Mouse (Mus musculus): Measurements from ENCODE around the gene Col4a3. TPM values are rescaled to one million over a fixed set of nuclear protein-coding genes. Genes with fewer than 3 reads are reported as not detected.

Col4a3 gene
- total and polyA plus RNA-seq, 3 experiments = 1.3 to 3.3 (median 1.8) TPM

- 50% methylated on average over 4 of the region's 4 CpGs for WGBS
- Histone ChIP-seq H3K27ac (no peak overlapping the region), H3K9ac (ENCODE audit: low read depth, low read length) (no peak overlapping the region), H3K79me2 (replicated peaks; ENCODE audit: control insufficient read depth, insufficient read depth, low read length) (no peaks in the 10 kb centered on the region), H3K36me3 (ENCODE audit: control insufficient read depth, insufficient read depth, low read length) (no peaks in the 10 kb centered on the region), H3K4me3 (no peak overlapping the region), H3K27me3 (ENCODE audit: control insufficient read depth, insufficient read depth, low read length) (no peaks in the 10 kb centered on the region), H3K4me1 (ENCODE audit: control insufficient read depth, insufficient read depth, low read length) (peaks cover 4% of the 10 kb centered on the region)
- intact Hi-C loops (cut with DNase I) = no loop called here
- DNase-seq = peak in 1 of 2 experiments; percentile 38
- TF ChIP-seq EP300 (IDR thresholded peaks at IDR 0.05; ENCODE audit: insufficient read depth, low read depth, low read length) = no peak
- no peak for TF ChIP-seq POLR2A (IDR thresholded peaks at IDR 0.05; ENCODE audit: insufficient read depth, low read depth, low read length)
- TF ChIP-seq CTCF (IDR thresholded peaks at IDR 0.05) = no peak
Observed at GRCm38 (mm10) chr1:82636321-82636720, 49.6 kb downstream of the Col4a3 start.

- no peak overlapping the region for H3K27ac ChIP-seq
- peak in 1 of 2 experiments; percentile 15 for DNase-seq
- intact Hi-C loops (cut with DNase I) = no loop called here
Observed at GRCm38 (mm10) chr1:82637414-82637813, 50.7 kb downstream of the Col4a3 start.

DNA sequence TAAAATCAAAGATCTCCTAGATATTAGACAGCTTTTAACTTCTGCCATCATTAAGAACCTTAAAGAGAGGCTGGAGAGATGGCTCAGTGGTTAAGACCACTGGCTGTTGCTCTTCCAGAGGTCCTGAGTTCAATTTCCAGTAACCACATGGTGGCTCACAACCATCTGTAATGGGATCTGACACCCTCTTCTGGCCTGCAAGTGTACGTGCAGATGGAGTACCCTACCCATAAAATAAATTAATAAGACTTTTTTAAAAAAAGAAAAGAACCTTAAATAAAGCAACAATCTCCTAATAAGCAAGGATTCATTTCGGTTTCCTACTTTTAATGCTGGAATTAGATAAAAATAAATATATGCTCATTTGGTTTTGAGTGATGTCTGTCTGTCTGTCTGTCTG is 51.7 kb downstream of the Col4a3 start:
- Histone ChIP-seq H3K79me2 (replicated peaks; ENCODE audit: control insufficient read depth, insufficient read depth, low read length) (no peaks in the 10 kb centered on the region), H3K27me3 (ENCODE audit: control insufficient read depth, insufficient read depth, low read length) (no peaks in the 10 kb centered on the region), H3K9ac (ENCODE audit: low read depth, low read length) (no peak overlapping the region), H3K4me1 (ENCODE audit: control insufficient read depth, insufficient read depth, low read length) (peaks cover 4% of the 10 kb centered on the region), H3K27ac (no peak overlapping the region), H3K4me3 (no peak overlapping the region), H3K36me3 (ENCODE audit: control insufficient read depth, insufficient read depth, low read length) (no peaks in the 10 kb centered on the region)
- WGBS = 89% methylated on average over 2 of the region's 2 CpGs
- no peak for TF ChIP-seq EP300 (IDR thresholded peaks at IDR 0.05; ENCODE audit: insufficient read depth, low read depth, low read length)
- TF ChIP-seq CTCF (IDR thresholded peaks at IDR 0.05) = peak; percentile 18; the same call in 1 of the 2 replicates
- no peak for DNase-seq
- intact Hi-C loops (cut with DNase I) = no loop called here

More at GRCm38 (mm10) chr1:82637414-82637813, 50.7 kb downstream of the Col4a3 start:
- peaks cover 4% of the 10 kb centered on the region for H3K4me1 ChIP-seq (ENCODE audit: control insufficient read depth, insufficient read depth, low read length)
- H3K9ac ChIP-seq (ENCODE audit: low read depth, low read length) = no peak overlapping the region
- no peaks in the 10 kb centered on the region for H3K36me3 ChIP-seq (ENCODE audit: control insufficient read depth, insufficient read depth, low read length)
- TF ChIP-seq POLR2A (IDR thresholded peaks at IDR 0.05; ENCODE audit: insufficient read depth, low read depth, low read length) (no peak), EP300 (IDR thresholded peaks at IDR 0.05; ENCODE audit: insufficient read depth, low read depth, low read length) (no peak), CTCF (IDR thresholded peaks at IDR 0.05) (no peak)
- no peaks in the 10 kb centered on the region for H3K79me2 ChIP-seq (replicated peaks; ENCODE audit: control insufficient read depth, insufficient read depth, low read length)
- no peak overlapping the region for H3K4me3 ChIP-seq
- H3K27me3 ChIP-seq (ENCODE audit: control insufficient read depth, insufficient read depth, low read length) = no peaks in the 10 kb centered on the region
- WGBS = 84% methylated on average over 7 of the region's 7 CpGs

- Histone ChIP-seq H3K4me3 (peak overlapping the region; percentile 36), H3K79me2 (replicated peaks; ENCODE audit: control insufficient read depth, insufficient read depth, low read length) (no peaks in the 10 kb centered on the region), H3K9ac (ENCODE audit: low read depth, low read length) (no peak overlapping the region), H3K4me1 (ENCODE audit: control insufficient read depth, insufficient read depth, low read length) (peaks cover 3% of the 10 kb centered on the region; the same call in 1 of the 2 replicates), H3K36me3 (ENCODE audit: control insufficient read depth, insufficient read depth, low read length) (no peaks in the 10 kb centered on the region), H3K27me3 (ENCODE audit: control insufficient read depth, insufficient read depth, low read length) (no peaks in the 10 kb centered on the region), H3K27ac (no peak overlapping the region)
- intact Hi-C loops (cut with DNase I) = loop anchor here (1.0 to 5.0 kb wide), 3 partner anchors 70 to 1331 kb away; no protein-coding TSS in a partner anchor
- WGBS = 36% methylated on average over 18 of the region's 18 CpGs
- DNase-seq = peak; percentile 53 to 83
- TF ChIP-seq POLR2A (IDR thresholded peaks at IDR 0.05; ENCODE audit: insufficient read depth, low read depth, low read length) (no peak), EP300 (IDR thresholded peaks at IDR 0.05; ENCODE audit: insufficient read depth, low read depth, low read length) (peak; percentile 72; the same call in 1 of the 2 replicates)
Observed at GRCm38 (mm10) chr1:82641316-82641987, 54.7 kb downstream of the Col4a3 start.

GRCm38 (mm10) chr1:82647989-82648388 is 61.3 kb downstream of the Col4a3 start:
- no peaks in the 10 kb centered on the region for H3K27me3 ChIP-seq (ENCODE audit: control insufficient read depth, insufficient read depth, low read length)
- no peaks in the 10 kb centered on the region for H3K4me1 ChIP-seq (ENCODE audit: control insufficient read depth, insufficient read depth, low read length)
- peak overlapping the region; percentile 16; the same call in 1 of the 2 replicates for H3K4me3 ChIP-seq
- H3K27ac ChIP-seq = no peak overlapping the region
- TF ChIP-seq CTCF (IDR thresholded peaks at IDR 0.05) = no peak
- TF ChIP-seq EP300 (IDR thresholded peaks at IDR 0.05; ENCODE audit: insufficient read depth, low read depth, low read length) = no peak
- TF ChIP-seq POLR2A (IDR thresholded peaks at IDR 0.05; ENCODE audit: insufficient read depth, low read depth, low read length) = no peak
- WGBS = 9% methylated on average over 10 of the region's 10 CpGs
- H3K79me2 ChIP-seq (replicated peaks; ENCODE audit: control insufficient read depth, insufficient read depth, low read length) = no peaks in the 10 kb centered on the region
- peak in 1 of 2 experiments; percentile 11 for DNase-seq
- intact Hi-C loops (cut with DNase I) = no loop called here
- no peak overlapping the region for H3K9ac ChIP-seq (ENCODE audit: low read depth, low read length)
- no peaks in the 10 kb centered on the region for H3K36me3 ChIP-seq (ENCODE audit: control insufficient read depth, insufficient read depth, low read length)

DNA sequence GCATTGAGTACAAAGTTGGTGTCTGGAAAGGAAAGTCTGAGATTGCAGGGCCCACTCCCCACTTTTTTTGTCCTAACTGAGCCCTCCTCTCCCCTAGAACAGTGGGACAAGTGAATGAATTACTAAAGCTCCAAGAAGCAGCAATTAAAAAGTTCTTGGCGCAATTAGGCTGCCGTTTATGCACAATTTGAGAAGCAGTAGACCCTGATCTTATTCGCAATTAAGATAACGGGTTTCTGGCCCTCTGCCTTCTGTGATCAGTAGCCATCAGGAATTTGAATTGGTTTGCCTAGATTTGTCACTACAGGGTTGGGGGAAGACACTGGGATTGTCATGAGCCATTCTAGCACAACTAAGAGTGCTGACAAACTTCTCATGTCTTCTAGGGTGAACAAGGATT is 64.1 kb downstream of the Col4a3 start:
- no peak for TF ChIP-seq CTCF (IDR thresholded peaks at IDR 0.05)
- TF ChIP-seq POLR2A (IDR thresholded peaks at IDR 0.05; ENCODE audit: insufficient read depth, low read depth, low read length) = no peak
- TF ChIP-seq EP300 (IDR thresholded peaks at IDR 0.05; ENCODE audit: insufficient read depth, low read depth, low read length) = no peak
- DNase-seq = no peak
- Histone ChIP-seq H3K4me3 (no peak overlapping the region), H3K27ac (no peak overlapping the region), H3K4me1 (ENCODE audit: control insufficient read depth, insufficient read depth, low read length) (no peaks in the 10 kb centered on the region), H3K27me3 (ENCODE audit: control insufficient read depth, insufficient read depth, low read length) (no peaks in the 10 kb centered on the region), H3K9ac (ENCODE audit: low read depth, low read length) (no peak overlapping the region), H3K79me2 (replicated peaks; ENCODE audit: control insufficient read depth, insufficient read depth, low read length) (no peaks in the 10 kb centered on the region), H3K36me3 (ENCODE audit: control insufficient read depth, insufficient read depth, low read length) (no peaks in the 10 kb centered on the region)
- intact Hi-C loops (cut with DNase I) = no loop called here
- 85% methylated on average over 4 of the region's 4 CpGs for WGBS
